Mouse (Mus musculus) liver, embryonic 14.5 days (tissue): ENCODE measurements at regions not wholly inside any gene's neighbourhood (a gene's known extent, or its start where the extent isn't known, plus 50 kb on each side); places are given as distances from the start of the nearest gene placed in this dataset.

Experiments
- ATAC-seq: fragments of 200-750 bp; cut with Nextera tagmentation; 2 replicates; pipeline ENCODE4 v1.8.0; 2017; ENCODE audit warnings: moderate number of reproducible peaks, mild to moderate bottlenecking, moderate library complexity; ENCODE audit not compliant: insufficient read depth
- DNase-seq, 3 experiments: peaks; one replicate each; pipeline ENCODE4 v3.0.0-alpha.2; 2012 to 2013; ENCODE audit warnings: low read depth in 3 of 3, low spot score in 3 of 3
- H3K27ac ChIP-seq: fragments of 300-500 bp; sonication (generic); 2 replicates; pipeline ENCODE4 v1.5.1; 2014; ENCODE audit warnings: moderate library complexity, mild to moderate bottlenecking, control low read depth, inconsistent platforms
- H3K27me3 ChIP-seq: fragments of 300-500 bp; sonication (generic); 2 replicates; pipeline ENCODE4 v1.6.1; 2014; ENCODE audit warnings: mild to moderate bottlenecking, low read length, moderate library complexity; ENCODE audit not compliant: control insufficient read depth, insufficient read depth
- H3K36me3 ChIP-seq: fragments of 300-500 bp; sonication (generic); replicated peaks from 2 replicates; pipeline ENCODE4 v1.6.1; 2014; ENCODE audit warnings: low read depth; ENCODE audit not compliant: control insufficient read depth, insufficient read depth
- H3K4me1 ChIP-seq, 2 experiments: fragments of 200-500 bp in 1 of 2; fragments of 300-500 bp in 1 of 2; sonication (generic) in 1 of 2; replicated peaks; 2 replicates each; pipeline ENCODE4 v1.6.1; 2012 to 2014; ENCODE audit warnings: antibody characterized with exemption in 1 of 2, inconsistent platforms in 1 of 2, low read length in 1 of 2; ENCODE audit not compliant: control insufficient read depth in 2 of 2, insufficient read depth in 2 of 2
- H3K4me2 ChIP-seq: fragments of 300-500 bp; sonication (generic); 2 replicates; pipeline ENCODE4 v1.6.1; 2014; ENCODE audit warnings: low read depth, mild to moderate bottlenecking, control low read depth, moderate library complexity
- H3K4me3 ChIP-seq, 2 experiments: fragments of 200-500 bp in 1 of 2; fragments of 300-500 bp in 1 of 2; sonication (generic) in 1 of 2; 2 replicates each; pipeline ENCODE4 v1.5.1; 2012 to 2014; ENCODE audit warnings: low read depth in 2 of 2, low read length in 2 of 2, mild to moderate bottlenecking in 2 of 2, control low read depth in 1 of 2, inconsistent platforms in 1 of 2, moderate library complexity in 1 of 2; ENCODE audit not compliant: insufficient read depth in 1 of 2
- H3K9ac ChIP-seq: fragments of 300-500 bp; sonication (generic); replicated peaks from 2 replicates; pipeline ENCODE4 v1.6.1; 2014; ENCODE audit warnings: mild to moderate bottlenecking, control low read depth, moderate library complexity
- H3K9me3 ChIP-seq: fragments of 300-500 bp; sonication (generic); 2 replicates; pipeline ENCODE4 v1.6.1; 2016; ENCODE audit warnings: low read length, mixed read lengths; ENCODE audit not compliant: control insufficient read depth
- CTCF ChIP-seq: IDR thresholded peaks from 2 replicates; pipeline ENCODE4 v1.5.1; 2016; ENCODE audit warnings: antibody characterized with exemption, low read depth, control low read depth
- EP300 ChIP-seq: IDR thresholded peaks from 2 replicates; pipeline ENCODE4 v1.6.1; 2016; ENCODE audit warnings: antibody characterized with exemption, low read depth
- WGBS: fragments of 180-500 bp; shearing (Covaris S2); extraction: QIAGEN DNeasy Blood & Tissue Kit; methylation state at CpG from one replicate; pipeline ENCODE4 v1.1.7; 2014; ENCODE audit not compliant: insufficient replicate concordance; 5-methylcytosine and 5-hydroxymethylcytosine counted together

DNA sequence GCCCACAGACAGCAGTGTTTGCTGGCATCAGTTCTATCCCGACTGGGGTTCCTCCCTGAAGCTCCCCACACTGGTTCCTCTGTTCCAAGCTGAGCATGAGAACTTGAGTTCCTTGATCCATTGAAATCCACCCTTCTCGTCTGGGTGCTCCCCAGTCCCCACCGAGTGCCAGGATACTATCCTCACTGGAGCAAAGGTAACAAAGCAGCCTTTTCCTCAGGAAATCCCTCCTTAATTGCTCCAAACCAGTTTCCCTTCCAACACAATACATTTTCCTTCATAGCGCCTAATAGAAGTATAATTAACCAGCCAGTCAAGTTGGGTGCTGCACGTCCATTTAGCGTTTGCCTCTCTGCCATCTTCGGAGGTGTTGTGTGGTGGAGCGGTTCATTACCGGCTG, 92.6 kb upstream of the 1700016C15Rik start:
- no peak for ATAC-seq
- Histone ChIP-seq H3K9me3 (no peaks in the 10 kb centered on the region), H3K4me1 (no peaks in the 10 kb centered on the region), H3K9ac (no peak overlapping the region), H3K27me3 (no peaks in the 10 kb centered on the region), H3K36me3 (no peaks in the 10 kb centered on the region), H3K4me2 (no peak overlapping the region), H3K4me3 (no peak overlapping the region), H3K27ac (no peak overlapping the region)
- 58% methylated on average over 9 of the region's 9 CpGs for WGBS
- no peak for DNase-seq
- no peak for TF ChIP-seq EP300
- TF ChIP-seq CTCF, result no peak

DNA sequence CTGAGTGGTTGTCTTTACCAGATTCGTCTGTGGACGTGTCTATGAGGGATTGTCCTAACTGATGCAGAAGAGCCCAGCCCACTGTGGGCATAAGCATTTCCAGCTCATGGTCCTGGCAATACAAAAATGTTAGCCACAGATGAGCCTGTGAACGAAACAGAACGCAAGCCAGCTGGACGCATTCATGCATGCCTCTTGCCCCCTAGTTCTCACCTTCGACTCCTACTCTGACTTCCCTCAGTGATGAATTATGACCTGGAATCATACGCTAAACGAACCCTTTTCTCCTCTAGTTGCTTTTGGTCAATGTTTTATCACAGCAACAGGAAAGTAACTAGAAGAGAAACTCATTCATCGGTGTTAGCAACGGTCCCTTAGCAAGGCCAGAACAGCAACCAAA, 91.2 kb upstream of the 1700016C15Rik start:
- Histone ChIP-seq H3K9ac (no peak overlapping the region), H3K27ac (no peak overlapping the region), H3K9me3 (no peaks in the 10 kb centered on the region), H3K4me2 (no peak overlapping the region), H3K4me3 (no peak overlapping the region), H3K27me3 (no peaks in the 10 kb centered on the region), H3K36me3 (no peaks in the 10 kb centered on the region), H3K4me1 (no peaks in the 10 kb centered on the region)
- no peak for DNase-seq
- TF ChIP-seq CTCF (no peak), EP300 (no peak)
- WGBS, result 74% methylated on average over 10 of the region's 10 CpGs
- ATAC-seq, result no peak

DNA sequence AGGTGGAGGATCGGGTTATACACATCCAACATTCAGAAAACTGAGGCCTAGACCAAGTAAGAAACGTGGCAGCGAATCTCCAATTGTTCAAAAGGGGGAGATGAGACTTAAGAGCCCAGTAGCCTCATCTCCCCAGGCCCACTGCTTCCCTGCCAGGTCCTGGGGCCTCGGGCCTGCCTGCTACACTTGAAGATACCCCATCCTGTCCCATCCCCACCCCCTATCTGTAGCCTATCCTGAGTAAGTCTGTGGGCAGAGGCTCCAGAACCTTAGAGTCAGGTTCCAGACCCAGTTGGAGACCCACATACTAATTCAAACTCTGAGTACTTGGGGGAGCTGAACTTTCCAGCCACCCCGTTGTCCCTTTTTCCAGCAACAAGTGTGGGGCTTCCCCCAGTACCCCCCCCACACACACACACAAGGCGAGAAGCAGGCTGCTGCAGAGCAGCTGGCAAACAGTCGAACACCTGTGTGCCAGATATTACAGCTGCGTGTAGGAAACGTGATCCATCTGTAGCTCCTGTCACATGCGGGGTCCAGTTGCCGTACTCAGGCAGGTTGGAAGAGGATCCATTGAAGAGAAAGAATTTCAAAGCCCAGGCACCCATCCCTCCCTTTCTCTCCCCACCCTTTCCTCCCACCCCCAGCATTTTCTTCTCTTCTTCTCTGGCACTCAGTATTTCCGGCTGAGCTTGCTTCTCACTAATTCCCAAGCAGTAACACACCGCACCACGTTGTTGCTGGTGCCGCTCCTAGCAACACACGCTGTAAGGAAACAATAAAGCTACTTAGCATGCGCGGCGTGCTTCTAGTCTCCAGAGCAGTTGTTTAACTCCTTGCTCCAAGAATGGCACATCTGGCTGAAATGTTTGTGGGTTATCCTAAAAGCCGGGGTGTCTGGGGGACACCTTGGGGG, 89.4 kb upstream of the 1700016C15Rik start:
- DNase-seq, result no peak
- Histone ChIP-seq H3K27ac (no peak overlapping the region), H3K27me3 (no peaks in the 10 kb centered on the region), H3K9ac (no peak overlapping the region), H3K36me3 (no peaks in the 10 kb centered on the region), H3K4me2 (no peak overlapping the region), H3K4me1 (no peaks in the 10 kb centered on the region), H3K4me3 (no peak overlapping the region), H3K9me3 (no peaks in the 10 kb centered on the region)
- TF ChIP-seq CTCF (no peak), EP300 (no peak)
- no peak for ATAC-seq
- WGBS, result 60% methylated on average over 20 of the region's 20 CpGs

GRCm38 (mm10) chr1:177642712-177643467, 86.7 kb upstream of the 1700016C15Rik start:
- Histone ChIP-seq H3K4me2 (no peak overlapping the region), H3K9ac (no peak overlapping the region), H3K9me3 (no peaks in the 10 kb centered on the region), H3K36me3 (no peaks in the 10 kb centered on the region), H3K4me3 (no peak overlapping the region), H3K27me3 (no peaks in the 10 kb centered on the region), H3K27ac (no peak overlapping the region), H3K4me1 (no peaks in the 10 kb centered on the region)
- no peak for ATAC-seq
- no peak for DNase-seq
- WGBS, result 60% methylated on average over 10 of the region's 10 CpGs
- TF ChIP-seq EP300, result no peak
- TF ChIP-seq CTCF, result no peak

DNA sequence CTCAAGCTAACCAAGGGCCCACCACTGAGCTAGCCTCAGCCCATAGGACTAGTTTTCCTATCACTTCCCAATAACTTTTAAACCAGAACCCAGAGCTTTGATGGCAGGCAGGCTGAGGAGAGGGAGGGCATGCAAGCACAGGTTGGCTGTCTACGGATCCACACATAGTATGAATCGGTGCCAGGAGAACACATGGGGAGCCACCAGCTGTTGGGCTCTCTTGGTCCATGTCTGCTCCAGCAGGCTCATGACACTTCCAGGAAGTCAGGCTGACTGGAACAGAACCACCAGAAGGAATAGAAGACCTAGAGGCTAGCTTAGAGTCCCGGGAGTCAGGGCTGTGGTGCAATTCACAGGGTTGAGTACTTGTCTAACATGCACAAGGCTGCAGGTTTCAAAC, 86.0 kb upstream of the 1700016C15Rik start:
- no peak overlapping the region for H3K27ac ChIP-seq
- WGBS, result 68% methylated on average over 3 of the region's 3 CpGs

More for the DNA sequence above, 86.0 kb upstream of the 1700016C15Rik start:
- no peak overlapping the region for H3K4me3 ChIP-seq
- H3K9me3 ChIP-seq, result no peaks in the 10 kb centered on the region
- no peak for DNase-seq
- no peak overlapping the region for H3K4me2 ChIP-seq
- ATAC-seq, result no peak
- H3K27me3 ChIP-seq, result no peaks in the 10 kb centered on the region
- TF ChIP-seq CTCF, result no peak
- H3K36me3 ChIP-seq, result no peaks in the 10 kb centered on the region
- H3K4me1 ChIP-seq, result no peaks in the 10 kb centered on the region
- no peak overlapping the region for H3K9ac ChIP-seq
